Mouse (Mus musculus): ENCODE results near the gene Klc1. TPM values are rescaled to one million over a fixed set of nuclear protein-coding genes. Genes with fewer than 3 reads are reported as not detected.
A peak's percentile ranks its signal among the peaks of the same experiment; 100 is the strongest.
"Not testable (repeated sequence)": the region's sequence is repeated elsewhere in the genome, so short reads cannot be mapped to it uniquely, and the experiment has no call there.

The Klc1 gene
- polyA plus RNA-seq (2016; fragmentation: Nextera tagmentation; extraction: Ambion mirVana), result 130 and 131 TPM in 2 replicates

DNA sequence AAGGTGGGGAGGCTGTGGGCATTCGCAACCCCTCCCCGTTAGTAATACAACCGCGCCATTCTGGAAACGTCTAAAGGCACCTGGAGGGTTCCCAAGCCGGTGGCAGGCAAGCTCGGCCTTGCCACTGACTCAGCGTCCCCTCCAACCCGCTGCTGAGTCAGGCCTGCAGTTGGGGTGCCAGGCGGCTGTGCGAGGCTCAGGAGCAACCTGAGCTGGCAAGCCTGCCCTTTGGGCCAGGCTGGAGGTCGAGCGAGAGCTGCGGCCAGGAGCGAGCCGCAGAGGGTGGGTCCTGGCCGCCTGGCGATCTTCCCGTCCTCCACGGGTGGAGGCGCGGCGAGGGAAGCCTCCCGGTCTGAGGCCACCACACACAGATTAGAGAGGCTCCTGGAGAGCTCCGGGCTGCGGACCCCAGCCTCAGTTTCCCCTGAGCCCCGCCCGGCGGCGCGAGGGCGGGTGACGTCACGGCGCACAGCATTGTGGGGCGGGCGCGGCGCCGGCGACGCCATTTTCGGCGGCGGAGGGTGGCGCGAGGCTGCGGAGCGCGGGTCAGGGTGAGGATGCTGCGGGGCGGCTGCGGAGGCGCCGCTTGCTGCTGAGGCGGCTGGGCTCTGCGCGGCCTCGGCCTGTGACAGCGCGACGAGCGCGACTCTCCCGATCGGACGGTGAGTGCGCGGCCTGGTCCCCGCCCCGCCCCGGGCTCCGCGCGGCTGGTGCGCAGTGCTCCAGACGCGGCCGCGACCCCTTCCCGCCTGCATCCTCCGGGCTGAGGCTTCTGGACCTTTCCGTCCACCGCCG is at the start of gene Klc1:
Gene Klc1 (plus strand): TSS at position 469 of the 795 bp plus-strand sequence.
- under 1% methylated on average over 85 of the region's 85 CpGs for WGBS
- H3K4me3 ChIP-seq, result peak within 1 kb of the TSS; percentile 92
- H3K9me3 ChIP-seq, result no peaks in the 10 kb centered on the region
- H3K27me3 ChIP-seq (replicated peaks; ENCODE audit: low read depth, poor library complexity, severe bottlenecking), result no peaks in the 10 kb centered on the region
- peaks cover 46% of the 10 kb centered on the region for H3K4me1 ChIP-seq
- peak; percentile 85 for DNase-seq (ENCODE audit: low spot score)
- peak within 1 kb of the TSS; percentile 95 for H3K27ac ChIP-seq (replicated peaks)
- H3K36me3 ChIP-seq (replicated peaks), result peaks cover 19% of the 10 kb centered on the region

DNA sequence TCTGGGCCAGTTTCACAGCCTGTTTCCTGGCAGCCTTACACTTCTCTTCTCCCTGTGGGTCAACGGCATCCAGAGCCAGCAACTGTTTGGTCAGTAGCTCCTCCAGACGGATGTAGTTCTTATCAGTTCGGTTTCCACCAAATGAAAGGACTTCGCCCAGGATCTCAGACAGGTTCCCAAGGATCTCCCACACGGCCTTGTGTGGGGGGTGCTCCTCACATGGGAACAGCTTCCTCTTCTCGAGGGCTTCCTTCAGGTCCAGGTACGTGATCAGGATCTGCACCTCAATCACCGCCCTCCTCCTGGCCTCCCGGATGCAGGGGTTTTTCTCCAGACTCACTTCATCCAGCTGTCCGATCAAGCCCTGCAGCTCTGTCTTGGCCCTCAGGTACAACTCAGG is 48.6 kb upstream of the Klc1 start:
- Histone ChIP-seq H3K36me3 (replicated peaks) (peaks cover 55% of the 10 kb centered on the region), H3K27me3 (replicated peaks; ENCODE audit: low read depth, poor library complexity, severe bottlenecking) (no peaks in the 10 kb centered on the region)
- 93% methylated on average over 10 of the region's 10 CpGs for WGBS

DNA sequence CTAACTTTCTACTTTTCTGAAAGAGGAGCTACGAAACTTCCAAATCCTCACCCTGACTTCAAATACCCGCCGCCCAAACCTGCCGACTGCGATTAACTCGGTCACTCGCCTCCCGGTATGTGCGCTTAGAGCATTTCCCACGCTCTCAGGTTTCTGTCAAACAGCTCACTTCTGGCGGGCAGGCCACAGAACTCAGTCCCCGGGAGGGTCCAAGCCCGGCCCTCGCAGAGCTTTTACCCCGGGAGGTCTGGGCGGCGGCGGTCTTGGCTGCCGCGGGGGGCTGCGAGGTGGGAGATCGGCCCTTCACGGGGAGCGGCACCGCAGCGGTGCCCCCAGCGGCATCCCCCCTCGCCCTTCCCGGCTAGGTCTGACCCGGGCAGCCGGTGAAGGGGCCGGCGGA is 46.2 kb upstream of the Klc1 start:
- Histone ChIP-seq H3K4me3 (peak overlapping the region; percentile 99), H3K27ac (replicated peaks) (peak overlapping the region; percentile 97), H3K9me3 (no peaks in the 10 kb centered on the region), H3K4me1 (peaks cover 24% of the 10 kb centered on the region), H3K27me3 (replicated peaks; ENCODE audit: low read depth, poor library complexity, severe bottlenecking) (no peaks in the 10 kb centered on the region), H3K36me3 (replicated peaks) (peaks cover 62% of the 10 kb centered on the region)
- WGBS, result under 1% methylated on average over 33 of the region's 33 CpGs
- peak; percentile 68 for DNase-seq (ENCODE audit: low spot score)

More for the DNA sequence above, 48.6 kb upstream of the Klc1 start:
- no peak overlapping the region for H3K4me3 ChIP-seq
- H3K4me1 ChIP-seq, result peaks cover 31% of the 10 kb centered on the region
- no peaks in the 10 kb centered on the region for H3K9me3 ChIP-seq
- no peak overlapping the region for H3K27ac ChIP-seq (replicated peaks)
- no peak for DNase-seq (ENCODE audit: low spot score)

DNA sequence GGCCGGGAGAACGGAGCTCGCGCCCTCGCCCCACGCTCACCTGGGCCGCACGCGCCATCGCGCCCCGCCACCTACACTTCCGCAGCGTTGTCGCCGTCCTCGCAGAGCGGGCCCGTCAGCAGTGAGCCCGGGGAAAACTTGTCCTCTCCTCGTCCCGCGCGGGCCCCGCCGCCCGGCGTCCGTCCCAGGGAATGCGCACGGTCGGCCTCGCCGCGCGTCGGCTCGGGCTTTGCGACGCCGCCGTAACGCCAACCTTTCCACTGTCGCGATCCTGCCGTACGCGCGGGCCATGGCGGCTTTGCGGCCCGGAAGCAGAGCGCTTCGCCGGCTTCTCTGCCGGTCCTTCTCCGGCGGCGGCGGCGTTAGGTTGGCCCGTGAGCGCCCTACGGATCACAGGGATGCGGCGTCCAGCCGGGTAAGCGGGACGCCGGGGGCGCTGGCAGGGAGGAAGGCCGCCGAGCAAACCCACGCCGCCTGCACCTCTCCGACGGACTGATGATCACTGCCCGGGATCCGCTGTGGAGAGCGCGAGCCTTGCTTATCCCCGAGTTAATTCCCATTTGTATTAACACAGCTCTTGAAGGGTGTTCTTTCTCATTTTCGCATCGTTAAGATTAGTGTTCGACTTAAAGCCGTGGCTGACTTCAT is 45.5 kb upstream of the Klc1 start, which contains the start of the genes Bag5 and Apopt1:
Gene Bag5 (minus strand): TSS at position 254 of the 648 bp plus-strand sequence.
Gene Apopt1 (plus strand): TSS at position 258 of the 648 bp plus-strand sequence.
- DNase-seq (ENCODE audit: low spot score), result peak; percentile 94
- H3K4me3 ChIP-seq, result peak within 1 kb of the TSS; percentile 99
- peak within 1 kb of the TSS; percentile 97 for H3K27ac ChIP-seq (replicated peaks)
- no peaks in the 10 kb centered on the region for H3K27me3 ChIP-seq (replicated peaks; ENCODE audit: low read depth, poor library complexity, severe bottlenecking)
- H3K9me3 ChIP-seq, result no peaks in the 10 kb centered on the region
- H3K4me1 ChIP-seq, result peaks cover 25% of the 10 kb centered on the region
- peaks cover 56% of the 10 kb centered on the region for H3K36me3 ChIP-seq (replicated peaks)
- under 1% methylated on average over 86 of the region's 86 CpGs for WGBS

DNA sequence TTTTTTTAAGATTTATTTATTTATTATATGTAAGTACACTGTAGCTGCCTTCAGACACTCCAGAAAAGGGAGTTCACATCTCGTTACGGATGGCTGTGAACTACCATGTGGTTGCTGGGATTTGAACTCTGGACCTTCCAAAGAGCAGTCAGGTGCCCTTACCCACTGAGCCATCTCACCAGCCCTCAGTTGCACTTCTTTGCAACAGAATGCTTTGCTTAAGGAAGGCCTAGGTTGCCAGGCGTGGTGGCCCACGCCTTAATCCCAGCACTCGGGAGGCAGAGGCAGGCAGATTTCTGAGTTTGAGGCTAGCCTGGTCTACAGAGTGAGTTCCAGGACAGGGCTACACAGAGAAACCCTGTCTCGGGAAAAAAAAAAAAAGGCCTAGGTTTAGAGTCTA is 44.8 kb upstream of the Klc1 start:
- WGBS, result 87% methylated on average over 6 of the region's 6 CpGs
- not testable (repeated sequence) for H3K27ac ChIP-seq (replicated peaks); DNase-seq (ENCODE audit: low spot score); H3K27me3 ChIP-seq (replicated peaks; ENCODE audit: low read depth, poor library complexity, severe bottlenecking); H3K9me3 ChIP-seq
- H3K36me3 ChIP-seq (replicated peaks), result peaks cover 48% of the 10 kb centered on the region
- H3K4me3 ChIP-seq, result peak overlapping the region; percentile 99
- peaks cover 32% of the 10 kb centered on the region for H3K4me1 ChIP-seq

DNA sequence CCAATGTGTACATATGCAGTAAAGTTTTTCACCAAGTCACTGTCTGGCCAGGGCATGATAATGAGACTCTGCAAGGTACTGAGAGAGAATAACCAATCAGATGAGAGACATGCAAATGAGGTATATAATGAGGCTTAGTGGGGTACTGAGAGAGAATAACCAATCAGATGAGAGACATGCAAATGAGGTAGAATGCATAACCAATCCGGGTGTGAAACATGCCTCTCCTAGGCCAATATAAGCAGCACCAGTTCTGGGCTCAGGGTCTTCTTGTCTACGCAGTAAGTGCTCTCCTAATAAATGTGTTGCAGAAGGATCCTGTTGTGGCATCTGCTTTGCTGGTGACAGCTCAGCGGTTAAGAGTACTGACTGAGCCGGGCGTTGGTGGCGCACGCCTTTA is 42.1 kb upstream of the Klc1 start:
- Histone ChIP-seq H3K4me1 (peaks cover 33% of the 10 kb centered on the region), H3K27ac (replicated peaks) (no peak overlapping the region), H3K27me3 (replicated peaks; ENCODE audit: low read depth, poor library complexity, severe bottlenecking) (no peaks in the 10 kb centered on the region), H3K4me3 (no peak overlapping the region), H3K9me3 (no peaks in the 10 kb centered on the region), H3K36me3 (replicated peaks) (peaks cover 22% of the 10 kb centered on the region)
- DNase-seq (ENCODE audit: low spot score), result no peak
- WGBS, result 98% methylated on average over 7 of the region's 7 CpGs

DNA sequence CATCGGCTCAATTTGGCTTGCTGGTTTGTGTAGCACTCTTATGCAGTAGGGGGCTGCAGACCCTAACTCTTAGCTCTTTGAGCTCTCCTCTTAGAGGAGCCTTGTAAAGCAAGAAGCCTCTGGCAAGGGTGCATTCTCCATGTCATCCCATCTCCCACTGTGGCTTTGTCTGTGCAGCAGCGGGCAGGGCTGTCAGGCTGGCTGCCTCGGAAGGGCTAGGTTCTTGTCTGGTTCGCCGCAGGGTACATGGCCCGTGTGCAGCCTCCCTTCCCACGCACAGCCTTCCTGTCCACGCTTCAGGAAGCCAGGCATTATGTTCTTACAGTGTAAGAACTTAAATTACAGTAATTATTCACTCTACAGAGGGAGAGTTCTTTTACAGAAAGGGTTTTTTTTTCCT is 40.0 kb upstream of the Klc1 start:
- H3K4me1 ChIP-seq, result peaks cover 23% of the 10 kb centered on the region
- no peaks in the 10 kb centered on the region for H3K27me3 ChIP-seq (replicated peaks; ENCODE audit: low read depth, poor library complexity, severe bottlenecking)
- 42% methylated on average over 8 of the region's 8 CpGs for WGBS
- H3K27ac ChIP-seq (replicated peaks), result peak overlapping the region; percentile 45; the same call in 1 of the 2 replicates
- no peak for DNase-seq (ENCODE audit: low spot score)
- peaks cover 29% of the 10 kb centered on the region for H3K36me3 ChIP-seq (replicated peaks)
- no peaks in the 10 kb centered on the region for H3K9me3 ChIP-seq
- peak overlapping the region; percentile 1; the same call in 1 of the 2 replicates for H3K4me3 ChIP-seq

DNA sequence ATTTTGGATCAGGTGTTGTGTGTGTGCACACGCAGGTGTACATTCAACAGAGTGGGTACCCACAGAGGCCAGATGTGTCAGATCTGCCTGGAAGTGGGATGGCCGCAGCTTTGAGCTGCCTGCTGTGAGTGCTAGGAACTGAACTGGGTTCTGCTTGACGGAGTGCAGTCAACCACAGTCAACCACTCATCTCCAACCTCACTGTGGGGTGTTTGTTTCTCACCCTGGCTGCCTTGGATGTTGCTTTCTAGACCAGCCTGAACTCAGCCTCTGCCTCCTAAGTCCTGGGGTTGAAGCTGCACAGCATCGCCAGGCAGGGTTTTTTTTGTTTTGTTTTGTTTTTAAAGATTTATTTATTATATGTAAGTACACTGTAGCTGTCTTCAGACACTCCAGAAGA is 38.4 kb upstream of the Klc1 start:
- Histone ChIP-seq H3K36me3 (replicated peaks) (peaks cover 39% of the 10 kb centered on the region), H3K4me1 (peaks cover 22% of the 10 kb centered on the region), H3K27me3 (replicated peaks; ENCODE audit: low read depth, poor library complexity, severe bottlenecking) (no peaks in the 10 kb centered on the region), H3K4me3 (no peak overlapping the region), H3K9me3 (no peaks in the 10 kb centered on the region), H3K27ac (replicated peaks) (no peak overlapping the region)
- 85% methylated on average over 4 of the region's 4 CpGs for WGBS
- DNase-seq (ENCODE audit: low spot score), result no peak

DNA sequence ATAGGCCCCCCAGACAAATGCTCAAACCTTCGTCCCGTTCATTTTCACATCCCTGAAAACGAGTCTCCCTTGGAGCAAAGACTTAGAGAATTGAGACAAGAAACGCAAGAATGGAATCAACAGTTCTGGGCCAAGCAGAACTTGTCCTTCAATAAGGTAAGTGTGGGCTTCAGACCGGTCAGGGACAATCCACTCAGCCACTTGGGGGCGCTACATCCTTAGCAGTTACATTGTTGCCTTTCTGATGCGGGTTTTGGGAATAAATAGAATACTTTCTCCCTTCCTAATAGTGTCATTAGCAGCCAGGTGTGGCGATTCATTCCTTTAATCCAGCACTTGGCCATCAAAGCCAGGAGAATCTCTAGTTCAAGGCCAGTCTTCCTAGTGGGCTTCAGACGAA is 36.0 kb upstream of the Klc1 start:
- no peaks in the 10 kb centered on the region for H3K9me3 ChIP-seq
- peaks cover 49% of the 10 kb centered on the region for H3K36me3 ChIP-seq (replicated peaks)
- no peak overlapping the region for H3K4me3 ChIP-seq
- H3K4me1 ChIP-seq, result peaks cover 35% of the 10 kb centered on the region
- H3K27me3 ChIP-seq (replicated peaks; ENCODE audit: low read depth, poor library complexity, severe bottlenecking), result no peaks in the 10 kb centered on the region
- DNase-seq (ENCODE audit: low spot score), result no peak
- H3K27ac ChIP-seq (replicated peaks), result no peak overlapping the region
- 74% methylated on average over 9 of the region's 9 CpGs for WGBS

DNA sequence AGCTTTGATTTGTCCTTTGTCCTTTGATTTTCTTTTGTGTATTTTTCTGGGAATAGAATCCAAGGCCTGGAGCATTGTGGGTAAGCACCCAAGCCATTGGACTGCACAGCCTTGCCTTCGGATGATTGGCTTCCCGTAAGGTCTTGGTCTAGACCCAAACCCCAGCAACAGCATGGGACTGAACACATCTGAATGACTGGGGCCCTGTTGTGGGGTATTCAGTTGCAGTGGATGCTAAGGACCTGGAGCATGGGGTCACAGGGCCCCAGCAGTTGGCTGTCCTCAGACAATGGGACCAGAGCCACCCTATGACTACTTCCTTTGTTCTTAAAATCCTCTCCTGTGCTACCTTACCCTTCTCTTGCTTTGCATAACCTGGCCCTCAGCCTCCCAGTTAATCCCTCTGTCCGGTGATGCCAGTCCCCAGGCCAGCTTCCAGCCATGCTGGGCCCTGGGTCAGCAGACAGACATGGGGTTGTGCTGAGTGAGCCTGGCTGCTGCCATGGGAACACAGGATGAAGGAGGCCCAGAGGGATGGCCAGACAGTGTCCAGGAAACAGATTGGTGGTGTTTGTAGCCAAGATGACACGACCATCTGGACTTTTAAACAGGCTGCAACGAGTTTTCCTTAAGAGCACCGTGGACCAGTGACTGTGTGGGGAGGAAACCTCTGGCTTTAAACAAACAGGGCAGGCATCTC is 33.9 kb upstream of the Klc1 start:
- WGBS, result 42% methylated on average over 6 of the region's 6 CpGs
- Histone ChIP-seq H3K4me1 (peaks cover 22% of the 10 kb centered on the region), H3K27me3 (replicated peaks; ENCODE audit: low read depth, poor library complexity, severe bottlenecking) (no peaks in the 10 kb centered on the region), H3K27ac (replicated peaks) (peak overlapping the region; percentile 69), H3K36me3 (replicated peaks) (peaks cover 66% of the 10 kb centered on the region), H3K4me3 (no peak overlapping the region), H3K9me3 (no peaks in the 10 kb centered on the region)
- DNase-seq (ENCODE audit: low spot score), result no peak

DNA sequence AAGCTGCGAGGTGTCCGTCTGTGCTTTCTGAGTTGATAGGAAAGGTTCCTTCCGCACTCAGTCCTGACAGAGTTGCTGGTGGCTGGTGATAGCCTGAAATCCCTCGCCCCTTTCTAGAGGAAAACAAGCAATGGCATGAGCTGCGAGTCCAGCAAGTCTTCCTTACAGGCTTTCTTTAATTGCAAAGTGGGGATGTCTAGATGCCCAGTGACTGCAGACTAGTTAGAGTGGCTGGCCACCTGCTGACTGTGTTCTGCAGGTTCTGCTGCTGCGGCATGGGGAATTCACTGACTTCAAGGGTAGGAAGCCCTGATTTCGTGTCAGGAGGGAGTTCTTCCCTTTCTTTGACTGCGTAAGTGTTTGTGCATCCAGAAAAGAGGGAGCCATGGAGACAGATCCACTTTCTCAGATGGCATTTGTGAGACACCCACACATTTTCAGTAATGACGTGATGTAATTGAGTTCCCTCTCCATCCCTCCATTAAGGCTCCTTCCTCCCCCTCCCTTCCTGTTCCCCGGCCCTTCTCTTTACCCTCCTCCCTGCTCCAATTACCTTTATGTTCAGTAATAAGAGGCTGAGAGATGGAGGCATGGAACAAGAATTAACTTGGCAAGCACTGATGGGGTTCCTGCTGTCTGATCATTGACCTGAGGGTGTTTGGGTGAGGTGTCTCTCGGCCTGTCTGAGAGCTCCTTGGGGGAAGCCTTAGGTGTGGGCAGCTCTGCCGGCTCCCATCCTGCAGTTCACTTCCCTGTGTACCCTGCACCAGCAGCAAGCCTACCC is 33.1 kb upstream of the Klc1 start:
- Histone ChIP-seq H3K9me3 (no peaks in the 10 kb centered on the region), H3K4me3 (no peak overlapping the region), H3K27me3 (replicated peaks; ENCODE audit: low read depth, poor library complexity, severe bottlenecking) (no peaks in the 10 kb centered on the region), H3K36me3 (replicated peaks) (peaks cover 69% of the 10 kb centered on the region), H3K4me1 (peaks cover 22% of the 10 kb centered on the region), H3K27ac (replicated peaks) (peak overlapping the region; percentile 69)
- DNase-seq (ENCODE audit: low spot score), result no peak
- whole genome bisulfite sequencing, result 68% methylated on average over 12 of the region's 12 CpGs

DNA sequence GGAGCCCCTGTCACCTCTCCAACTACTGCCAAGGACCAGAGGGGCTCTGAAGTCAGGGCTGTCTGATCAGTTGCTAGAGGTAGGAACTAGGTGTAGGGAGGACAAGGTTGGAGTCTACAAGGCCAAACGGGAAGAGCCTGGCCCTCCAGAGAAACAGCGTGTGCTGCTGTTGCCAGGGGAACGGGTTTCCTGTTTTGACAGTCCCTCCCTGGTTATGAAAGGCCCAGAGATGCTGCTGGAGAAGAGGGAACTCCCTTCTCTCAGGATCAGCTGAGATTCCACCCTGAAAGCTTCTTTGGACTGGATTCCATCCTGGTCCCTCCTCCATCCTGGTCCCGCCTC is 32.6 kb upstream of the Klc1 start:
- WGBS, result 56% methylated on average over 4 of the region's 4 CpGs
- no peaks in the 10 kb centered on the region for H3K27me3 ChIP-seq (replicated peaks; ENCODE audit: low read depth, poor library complexity, severe bottlenecking)
- H3K9me3 ChIP-seq, result no peaks in the 10 kb centered on the region
- peaks cover 72% of the 10 kb centered on the region for H3K36me3 ChIP-seq (replicated peaks)
- DNase-seq (ENCODE audit: low spot score), result no peak
- H3K4me1 ChIP-seq, result peaks cover 22% of the 10 kb centered on the region
- peak overlapping the region; percentile 27; the same call in 1 of the 2 replicates for H3K27ac ChIP-seq (replicated peaks)
- H3K4me3 ChIP-seq, result no peak overlapping the region

Data from embryonic facial prominence, embryonic 10.5 days (tissue).